Mouse (Mus musculus) brain, embryonic 14.5 days (tissue): ENCODE measurements around the gene Cars2.

Experiments
- CTCF ChIP-seq: fragments of 200-500 bp; IDR thresholded peaks from 2 replicates; pipeline ENCODE4 v1.5.1; 2012; ENCODE audit warnings: inconsistent platforms, mild to moderate bottlenecking, moderate library complexity, borderline replicate concordance; ENCODE audit not compliant: insufficient read depth, insufficient read length; ENCODE audit errors: extremely low read depth
- POLR2A ChIP-seq: fragments of 200-500 bp; IDR thresholded peaks from 2 replicates; pipeline ENCODE4 v1.6.1; 2012; ENCODE audit warnings: mild to moderate bottlenecking, inconsistent platforms, borderline replicate concordance; ENCODE audit not compliant: poor library complexity, insufficient read depth, insufficient read length, severe bottlenecking; ENCODE audit errors: extremely low read depth

GRCm38 (mm10) chr8:11570742-11571141 lies 20.2 kb upstream of the Cars2 start:
- TF ChIP-seq CTCF (no peak), POLR2A (no peak)
